In the genomic region with DNA sequence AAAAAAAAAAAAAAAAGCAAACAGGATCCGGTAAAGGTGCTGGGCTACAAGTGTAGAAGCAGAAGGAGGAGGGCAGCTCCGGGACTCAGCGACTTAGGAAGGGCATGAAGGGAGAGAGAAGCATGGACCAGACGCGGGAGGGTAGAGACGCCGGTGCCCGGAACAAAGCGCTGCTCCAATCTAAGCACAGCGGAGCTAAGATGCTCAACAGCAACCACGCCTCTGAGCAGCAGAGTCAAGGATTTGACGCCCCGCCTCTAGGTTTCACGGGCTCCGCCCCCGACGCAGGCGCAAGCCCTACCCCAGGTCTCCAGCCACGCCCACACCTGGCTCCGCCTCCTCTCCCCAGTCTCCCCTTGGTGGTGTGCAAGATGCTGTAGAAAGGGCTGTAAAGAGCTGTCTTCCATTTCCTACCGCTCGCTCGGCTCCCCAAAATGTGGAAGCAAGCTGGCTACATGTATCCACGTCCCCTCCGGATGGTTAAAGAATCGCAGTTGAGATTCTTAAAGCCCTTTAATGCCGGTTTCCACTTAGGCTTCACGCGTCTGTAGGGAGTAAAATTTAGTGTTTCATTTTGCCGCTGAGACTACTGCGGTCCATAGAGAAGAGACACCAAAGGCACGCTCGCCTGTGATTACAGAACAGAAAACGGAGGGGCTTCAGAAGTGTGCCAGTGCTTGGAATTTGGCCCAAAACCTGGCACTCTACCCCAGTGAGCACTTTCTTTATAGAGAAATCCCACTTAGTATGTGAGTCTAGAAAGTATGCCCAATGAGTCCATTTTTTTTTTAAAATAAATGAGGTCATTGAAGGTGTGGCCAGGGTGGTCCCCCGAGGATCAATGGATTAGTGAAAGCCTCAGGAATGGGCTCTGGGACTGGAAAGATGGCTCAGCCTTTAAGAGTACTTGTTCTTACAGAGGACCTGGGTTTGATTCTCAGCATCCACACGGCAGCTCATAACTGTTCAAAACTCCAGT, we compare ENCODE assay signal across 7 mouse cellular contexts. TPM values are rescaled to one million over a fixed set of nuclear protein-coding genes. Genes with fewer than 3 reads are reported as not detected.
DNase-seq lines count a peak whose midpoint lies in the region; ATAC-seq lines count a peak whose summit lies in the region.

TSS of gene Sarm1 (minus strand) at position 211 of the 979 bp plus-strand sequence.

- H3K4me2 ChIP-seq in midbrain, embryonic 13.5 days (replicated peaks) = peak within 1 kb of the TSS; percentile 77

- DNase-seq in adrenal gland, postnatal 10 days = peak; percentile 95
- DNase-seq in embryonic facial prominence, embryonic 10.5 days (ENCODE audit: low spot score) = peak; percentile 97
- peak; percentile 91 for DNase-seq in kidney, adult 11 months
- peak; percentile 94 for DNase-seq in limb, embryonic 10.5 days (ENCODE audit: low spot score)
- peak; percentile 87 for DNase-seq in spleen, adult 12 weeks (ENCODE audit: low spot score)

- peak within 1 kb of the TSS; percentile 71 for H3K4me3 ChIP-seq in embryonic facial prominence, embryonic 10.5 days
- peak within 1 kb of the TSS; percentile 76 for H3K4me3 ChIP-seq in limb, embryonic 10.5 days
- H3K4me3 ChIP-seq in midbrain, embryonic 13.5 days (replicated peaks) = peak within 1 kb of the TSS; percentile 88

- peaks cover 29% of the 10 kb centered on the region for H3K4me1 ChIP-seq in embryonic facial prominence, embryonic 10.5 days
- H3K4me1 ChIP-seq in limb, embryonic 10.5 days = peaks cover 16% of the 10 kb centered on the region
- H3K4me1 ChIP-seq in midbrain, embryonic 13.5 days (replicated peaks) = peaks cover 41% of the 10 kb centered on the region

- H3K9ac ChIP-seq in midbrain, embryonic 13.5 days (replicated peaks) = peak within 1 kb of the TSS; percentile 77

- peak; percentile 99 for ATAC-seq in granulocyte monocyte progenitor cell, adult 5-6 weeks (replicated peaks; ENCODE audit: poor library complexity, severe bottlenecking)
- peak; percentile 96 for ATAC-seq in midbrain, embryonic 13.5 days

- H3K27me3 ChIP-seq in embryonic facial prominence, embryonic 10.5 days (replicated peaks; ENCODE audit: low read depth, poor library complexity, severe bottlenecking) = peaks cover 80% of the 10 kb centered on the region
- H3K27me3 ChIP-seq in limb, embryonic 10.5 days (ENCODE audit: low read depth, poor library complexity, severe bottlenecking) = peaks cover 80% of the 10 kb centered on the region
- H3K27me3 ChIP-seq in midbrain, embryonic 13.5 days = peaks cover 16% of the 10 kb centered on the region; the same call in 1 of the 2 replicates

- WGBS in embryonic facial prominence, embryonic 10.5 days = 4% methylated on average over 36 of the region's 36 CpGs
- 4% methylated on average over 36 of the region's 36 CpGs for WGBS in limb, embryonic 10.5 days
- 3% methylated on average over 36 of the region's 36 CpGs for WGBS in midbrain, embryonic 13.5 days

- no peaks in the 10 kb centered on the region for H3K9me3 ChIP-seq in embryonic facial prominence, embryonic 10.5 days
- no peaks in the 10 kb centered on the region for H3K9me3 ChIP-seq in limb, embryonic 10.5 days (replicated peaks)
- H3K9me3 ChIP-seq in midbrain, embryonic 13.5 days = no peaks in the 10 kb centered on the region

- H3K36me3 ChIP-seq in embryonic facial prominence, embryonic 10.5 days (replicated peaks) = no peaks in the 10 kb centered on the region
- no peaks in the 10 kb centered on the region for H3K36me3 ChIP-seq in limb, embryonic 10.5 days
- no peaks in the 10 kb centered on the region for H3K36me3 ChIP-seq in midbrain, embryonic 13.5 days

- peak within 1 kb of the TSS; percentile 71 for H3K27ac ChIP-seq in embryonic facial prominence, embryonic 10.5 days (replicated peaks)
- H3K27ac ChIP-seq in limb, embryonic 10.5 days = peak within 1 kb of the TSS; percentile 53; the same call in 1 of the 2 replicates
- peak within 1 kb of the TSS; percentile 95 for H3K27ac ChIP-seq in midbrain, embryonic 13.5 days

RNA-seq across cellular contexts. Expression of gene Sarm1, which starts in this region (rescaled TPM):
- 1 to 10 TPM; 3.2 to 5.5 TPM for total RNA-seq in adrenal gland, postnatal 10 days (2021)
- 5.0 and 6.0 TPM in 2 replicates for polyA plus RNA-seq in embryonic facial prominence, embryonic 10.5 days (2016; fragmentation: Nextera tagmentation; extraction: Ambion mirVana)
- not detected in 2 replicates for total RNA-seq in granulocyte monocyte progenitor cell, adult 5-6 weeks (2014; fragmentation: Nextera tagmentation)
- not detected in 2 replicates for total RNA-seq in granulocyte monocyte progenitor cell, adult 5-6 weeks (2017)
- polyA plus RNA-seq in limb, embryonic 10.5 days (2016; fragmentation: Nextera tagmentation; extraction: Ambion mirVana) = 2.3 and 2.5 TPM in 2 replicates
- 41.4 and 47.8 TPM in 2 replicates for polyA plus RNA-seq in midbrain, embryonic 13.5 days (2015; fragmentation: Nextera tagmentation; extraction: Ambion mirVana)

Comparison
In these comparisons a context has a peak if more than half of its experiments do, and no peak if none do; other contexts are left out.
1. Peak in every context shown above with its lines: DNase-seq, ATAC-seq, H3K4me3 ChIP-seq and H3K27ac ChIP-seq.
2. RNA of gene Sarm1 (total RNA-seq): 3.2 to 5.5 TPM in adrenal gland, postnatal 10 days; not detected in granulocyte monocyte progenitor cell, adult 5-6 weeks; every median in the first group is over 4 times any median in the second.
3. Peak in ATAC-seq in granulocyte monocyte progenitor cell, adult 5-6 weeks; RNA of the gene not detected or under 1 TPM.